Mouse (Mus musculus) stomach, embryonic 15.5 days (tissue): ENCODE results near the gene Peli2. TPM values are rescaled to one million over a fixed set of nuclear protein-coding genes. Genes with fewer than 3 reads are reported as not detected.
A peak's percentile ranks its signal among the peaks of the same experiment; 100 is the strongest.

Experiments used
- ATAC-seq: fragments of 200-750 bp; cut with Nextera tagmentation; 2 replicates; pipeline ENCODE4 v1.8.0; 2017; ENCODE audit warnings: low read depth, moderate number of reproducible peaks, moderate TSS enrichment; ENCODE audit not compliant: insufficient read depth, low FRiP score
- H3K27ac ChIP-seq: fragments of 300-500 bp; sonication (generic); 2 replicates; pipeline ENCODE4 v1.5.1; 2015; ENCODE audit warnings: mild to moderate bottlenecking, inconsistent platforms
- H3K27me3 ChIP-seq: fragments of 300-500 bp; sonication (generic); replicated peaks from 2 replicates; pipeline ENCODE4 v1.6.1; 2015; ENCODE audit warnings: inconsistent platforms
- H3K36me3 ChIP-seq: fragments of 300-500 bp; sonication (generic); 2 replicates; pipeline ENCODE4 v1.6.1; 2015; ENCODE audit warnings: inconsistent platforms
- H3K4me1 ChIP-seq: fragments of 300-500 bp; sonication (generic); 2 replicates; pipeline ENCODE4 v1.6.1; 2015; ENCODE audit warnings: inconsistent platforms
- H3K4me2 ChIP-seq: fragments of 300-500 bp; sonication (generic); 2 replicates; pipeline ENCODE4 v1.6.1; 2015; ENCODE audit warnings: mild to moderate bottlenecking, inconsistent platforms
- H3K4me3 ChIP-seq: fragments of 300-500 bp; sonication (generic); replicated peaks from 2 replicates; pipeline ENCODE4 v1.5.1; 2015; ENCODE audit warnings: inconsistent platforms
- H3K9ac ChIP-seq: fragments of 300-500 bp; sonication (generic); 2 replicates; pipeline ENCODE4 v1.6.1; 2015; ENCODE audit warnings: inconsistent platforms
- H3K9me3 ChIP-seq: fragments of 300-500 bp; sonication (generic); 2 replicates; pipeline ENCODE4 v1.6.1; 2016; ENCODE audit warnings: inconsistent platforms
- WGBS: fragments of 180-500 bp; shearing (Covaris S2); methylation state at CpG from one replicate; pipeline ENCODE4 v1.1.7; 2015; 5-methylcytosine and 5-hydroxymethylcytosine counted together
- polyA plus RNA-seq: library from polyadenylated mRNA; unstranded; fragments of >200 nt; fragmentation: Nextera tagmentation; extraction: Ambion mirVana; gene quantifications from 2 replicates; pipeline ENCODE4 v1.2.1, GENCODE M21; 2015

The Peli2 gene
- polyA plus RNA-seq, 1 experiment from 2014 or later = 8.1 TPM

GRCm38 (mm10) chr14:48209436-48209835 lies 88.8 kb downstream of the Peli2 start:
- Histone ChIP-seq H3K36me3 (no peaks in the 10 kb centered on the region), H3K4me3 (no peak overlapping the region), H3K27me3 (no peaks in the 10 kb centered on the region), H3K27ac (no peak overlapping the region), H3K9ac (no peak overlapping the region), H3K9me3 (no peaks in the 10 kb centered on the region), H3K4me1 (peaks cover 19% of the 10 kb centered on the region), H3K4me2 (no peak overlapping the region)
- ATAC-seq = no peak
- WGBS = 76% methylated on average over 5 of the region's 5 CpGs

GRCm38 (mm10) chr14:48210089-48210488 lies 89.5 kb downstream of the Peli2 start:
- no peak overlapping the region for H3K4me3 ChIP-seq
- no peak for ATAC-seq
- peaks cover 16% of the 10 kb centered on the region for H3K4me1 ChIP-seq
- 83% methylated on average over 8 of the region's 9 CpGs for WGBS
- no peak overlapping the region for H3K4me2 ChIP-seq
- H3K27me3 ChIP-seq = no peaks in the 10 kb centered on the region
- no peak overlapping the region for H3K27ac ChIP-seq
- no peaks in the 10 kb centered on the region for H3K9me3 ChIP-seq
- no peak overlapping the region for H3K9ac ChIP-seq
- no peaks in the 10 kb centered on the region for H3K36me3 ChIP-seq

GRCm38 (mm10) chr14:48211526-48211925 lies 90.9 kb downstream of the Peli2 start:
- no peak overlapping the region for H3K4me3 ChIP-seq
- no peak for ATAC-seq
- WGBS = 82% methylated on average over 8 of the region's 8 CpGs
- no peak overlapping the region for H3K4me2 ChIP-seq
- H3K9ac ChIP-seq = no peak overlapping the region
- H3K27me3 ChIP-seq = no peaks in the 10 kb centered on the region
- H3K36me3 ChIP-seq = no peaks in the 10 kb centered on the region
- H3K27ac ChIP-seq = no peak overlapping the region
- H3K9me3 ChIP-seq = no peaks in the 10 kb centered on the region
- peaks cover 14% of the 10 kb centered on the region for H3K4me1 ChIP-seq

GRCm38 (mm10) chr14:48212839-48213238 lies 92.2 kb downstream of the Peli2 start:
- 91% methylated on average over 11 of the region's 11 CpGs for WGBS
- no peak for ATAC-seq
- no peak overlapping the region for H3K27ac ChIP-seq

GRCm38 (mm10) chr14:48213593-48213992 lies 93.0 kb downstream of the Peli2 start:
- H3K27me3 ChIP-seq = no peaks in the 10 kb centered on the region
- no peak overlapping the region for H3K27ac ChIP-seq
- no peak for ATAC-seq
- no peak overlapping the region for H3K4me2 ChIP-seq
- no peaks in the 10 kb centered on the region for H3K4me1 ChIP-seq
- no peak overlapping the region for H3K4me3 ChIP-seq
- H3K9me3 ChIP-seq = no peaks in the 10 kb centered on the region
- H3K9ac ChIP-seq = no peak overlapping the region
- WGBS = 91% methylated on average over 15 of the region's 15 CpGs
- no peaks in the 10 kb centered on the region for H3K36me3 ChIP-seq

More at GRCm38 (mm10) chr14:48212839-48213238, 92.2 kb downstream of the Peli2 start:
- no peaks in the 10 kb centered on the region for H3K27me3 ChIP-seq
- H3K36me3 ChIP-seq = no peaks in the 10 kb centered on the region
- no peaks in the 10 kb centered on the region for H3K9me3 ChIP-seq
- H3K9ac ChIP-seq = no peak overlapping the region
- peaks cover 5% of the 10 kb centered on the region for H3K4me1 ChIP-seq
- no peak overlapping the region for H3K4me2 ChIP-seq
- H3K4me3 ChIP-seq = no peak overlapping the region

- Histone ChIP-seq H3K4me1 (0 out of 2 replicates have a peak, but pooled peaks cover 4% of the 10 kb centered on the region), H3K36me3 (no peaks in the 10 kb centered on the region)
- 69% methylated on average over 9 of the region's 9 CpGs for WGBS
Measured at GRCm38 (mm10) chr14:48222051-48222450, 101.4 kb downstream of the Peli2 start.

GRCm38 (mm10) chr14:48222684-48223083 lies 102.1 kb downstream of the Peli2 start:
- Histone ChIP-seq H3K4me1 (0 out of 2 replicates have a peak, but pooled peaks cover 4% of the 10 kb centered on the region), H3K27ac (no peak overlapping the region), H3K4me2 (no peak overlapping the region), H3K9ac (no peak overlapping the region), H3K9me3 (no peaks in the 10 kb centered on the region), H3K4me3 (no peak overlapping the region), H3K27me3 (no peaks in the 10 kb centered on the region), H3K36me3 (no peaks in the 10 kb centered on the region)
- ATAC-seq = no peak
- 84% methylated on average over 9 of the region's 9 CpGs for WGBS

More at GRCm38 (mm10) chr14:48222051-48222450, 101.4 kb downstream of the Peli2 start:
- no peak overlapping the region for H3K4me3 ChIP-seq
- no peak overlapping the region for H3K9ac ChIP-seq
- no peaks in the 10 kb centered on the region for H3K27me3 ChIP-seq
- no peak overlapping the region for H3K4me2 ChIP-seq
- no peak overlapping the region for H3K27ac ChIP-seq
- H3K9me3 ChIP-seq = no peaks in the 10 kb centered on the region
- no peak for ATAC-seq

GRCm38 (mm10) chr14:48224203-48224602 lies 103.6 kb downstream of the Peli2 start:
- H3K36me3 ChIP-seq = no peaks in the 10 kb centered on the region
- no peak overlapping the region for H3K27ac ChIP-seq
- 86% methylated on average over 1 of the region's 1 CpGs for WGBS
- H3K4me2 ChIP-seq = no peak overlapping the region
- no peaks in the 10 kb centered on the region for H3K9me3 ChIP-seq
- no peaks in the 10 kb centered on the region for H3K27me3 ChIP-seq
- H3K4me3 ChIP-seq = no peak overlapping the region
- no peak for ATAC-seq
- no peak overlapping the region for H3K9ac ChIP-seq
- 0 out of 2 replicates have a peak, but pooled peaks cover 4% of the 10 kb centered on the region for H3K4me1 ChIP-seq

- Histone ChIP-seq H3K9ac (no peak overlapping the region), H3K4me2 (no peak overlapping the region), H3K27me3 (no peaks in the 10 kb centered on the region), H3K4me3 (no peak overlapping the region), H3K36me3 (no peaks in the 10 kb centered on the region), H3K9me3 (no peaks in the 10 kb centered on the region), H3K4me1 (0 out of 2 replicates have a peak, but pooled peaks cover 4% of the 10 kb centered on the region), H3K27ac (no peak overlapping the region)
- WGBS = 54% methylated on average over 5 of the region's 5 CpGs
- ATAC-seq = peak; percentile 39
Measured at GRCm38 (mm10) chr14:48224861-48225300, 104.3 kb downstream of the Peli2 start.

- H3K4me3 ChIP-seq = no peak overlapping the region
- 53% methylated on average over 7 of the region's 7 CpGs for WGBS
- no peak overlapping the region for H3K27ac ChIP-seq
Measured at GRCm38 (mm10) chr14:48225810-48226446, 105.3 kb downstream of the Peli2 start.

GRCm38 (mm10) chr14:48226759-48227158 lies 106.1 kb downstream of the Peli2 start:
- WGBS = 85% methylated on average over 10 of the region's 10 CpGs

More at GRCm38 (mm10) chr14:48225810-48226446, 105.3 kb downstream of the Peli2 start:
- no peak for ATAC-seq
- H3K4me1 ChIP-seq = 0 out of 2 replicates have a peak, but pooled peaks cover 4% of the 10 kb centered on the region
- H3K36me3 ChIP-seq = no peaks in the 10 kb centered on the region
- H3K9me3 ChIP-seq = no peaks in the 10 kb centered on the region
- no peaks in the 10 kb centered on the region for H3K27me3 ChIP-seq
- no peak overlapping the region for H3K4me2 ChIP-seq
- H3K9ac ChIP-seq = no peak overlapping the region

GRCm38 (mm10) chr14:48234785-48235519 lies 114.3 kb downstream of the Peli2 start:
- H3K4me3 ChIP-seq = no peak overlapping the region
- no peak overlapping the region for H3K27ac ChIP-seq
- no peak overlapping the region for H3K4me2 ChIP-seq
- ATAC-seq = no peak
- 87% methylated on average over 20 of the region's 20 CpGs for WGBS
- H3K27me3 ChIP-seq = no peaks in the 10 kb centered on the region
- no peak overlapping the region for H3K9ac ChIP-seq
- H3K9me3 ChIP-seq = no peaks in the 10 kb centered on the region
- H3K4me1 ChIP-seq = no peaks in the 10 kb centered on the region
- no peaks in the 10 kb centered on the region for H3K36me3 ChIP-seq

More at GRCm38 (mm10) chr14:48226759-48227158, 106.1 kb downstream of the Peli2 start:
- H3K27me3 ChIP-seq = no peaks in the 10 kb centered on the region
- H3K4me1 ChIP-seq = 0 out of 2 replicates have a peak, but pooled peaks cover 4% of the 10 kb centered on the region
- no peak overlapping the region for H3K4me3 ChIP-seq
- no peaks in the 10 kb centered on the region for H3K36me3 ChIP-seq
- no peaks in the 10 kb centered on the region for H3K9me3 ChIP-seq
- H3K27ac ChIP-seq = no peak overlapping the region
- H3K9ac ChIP-seq = no peak overlapping the region
- H3K4me2 ChIP-seq = no peak overlapping the region
- no peak for ATAC-seq
